Mouse (Mus musculus) left cerebral cortex, adult 11 months (tissue): ENCODE results near the gene Slc11a2.
A peak's percentile ranks its signal among the peaks of the same experiment; 100 is the strongest.
"Not testable (repeated sequence)": the region's sequence is repeated elsewhere in the genome, so short reads cannot be mapped to it uniquely, and the experiment has no call there.

Experiments
- DNase-seq: peaks from one replicate; pipeline ENCODE4 v3.0.0; 2022; ENCODE audit warnings: low spot score

The Slc11a2 gene

GRCm38 (mm10) chr15:100403318-100404000 lies 21.4 kb downstream of the Slc11a2 start:
- DNase-seq = no peak

GRCm38 (mm10) chr15:100402798-100403197 lies 22.1 kb downstream of the Slc11a2 start:
- DNase-seq = no peak

GRCm38 (mm10) chr15:100402347-100402746 lies 22.5 kb downstream of the Slc11a2 start:
- no peak for DNase-seq

- DNase-seq = no peak
Measured at GRCm38 (mm10) chr15:100401811-100402210, 23.1 kb downstream of the Slc11a2 start.

- no peak for DNase-seq
Measured at GRCm38 (mm10) chr15:100400592-100401250, 24.2 kb downstream of the Slc11a2 start.

GRCm38 (mm10) chr15:100395561-100395960 lies 29.3 kb downstream of the Slc11a2 start:
- no peak for DNase-seq

- no peak for DNase-seq
Measured at GRCm38 (mm10) chr15:100393016-100393415, 31.9 kb downstream of the Slc11a2 start.

GRCm38 (mm10) chr15:100391599-100391998 lies 33.3 kb downstream of the Slc11a2 start:
- no peak for DNase-seq

GRCm38 (mm10) chr15:100391066-100391465 lies 33.8 kb downstream of the Slc11a2 start:
- DNase-seq = no peak

- DNase-seq = no peak
Measured at GRCm38 (mm10) chr15:100388886-100389285, 36.0 kb downstream of the Slc11a2 start.

GRCm38 (mm10) chr15:100388224-100388835 lies 36.5 kb downstream of the Slc11a2 start:
- no peak for DNase-seq

- no peak for DNase-seq
Measured at GRCm38 (mm10) chr15:100387544-100388223, 37.2 kb downstream of the Slc11a2 start.

GRCm38 (mm10) chr15:100385705-100386104 lies 39.2 kb downstream of the Slc11a2 start:
- no peak for DNase-seq

- no peak for DNase-seq
Measured at GRCm38 (mm10) chr15:100380104-100380503, 44.8 kb downstream of the Slc11a2 start.

- no peak for DNase-seq
Measured at GRCm38 (mm10) chr15:100379658-100380057, 45.2 kb downstream of the Slc11a2 start.

GRCm38 (mm10) chr15:100377847-100378505 lies 46.9 kb downstream of the Slc11a2 start:
- not testable (repeated sequence) for DNase-seq

GRCm38 (mm10) chr15:100375066-100375465 lies 49.8 kb downstream of the Slc11a2 start:
- peak; percentile 55 for DNase-seq

GRCm38 (mm10) chr15:100367119-100367518 lies 57.8 kb downstream of the Slc11a2 start:
- DNase-seq = no peak

- not testable (repeated sequence) for DNase-seq
Measured at GRCm38 (mm10) chr15:100365967-100366366, 58.9 kb downstream of the Slc11a2 start.

- no peak for DNase-seq
Measured at GRCm38 (mm10) chr15:100364242-100364641, 60.6 kb downstream of the Slc11a2 start, which contains the start of gene Higd1c. TSS of gene Higd1c (plus strand) at chr15:100364542.

GRCm38 (mm10) chr15:100355876-100356275 lies 69.0 kb downstream of the Slc11a2 start:
- DNase-seq = no peak

GRCm38 (mm10) chr15:100353399-100353798 lies 71.5 kb downstream of the Slc11a2 start:
- DNase-seq = not testable (repeated sequence)
